Comparison of ENCODE assay signal across 30 mouse cellular contexts in the genomic region with DNA sequence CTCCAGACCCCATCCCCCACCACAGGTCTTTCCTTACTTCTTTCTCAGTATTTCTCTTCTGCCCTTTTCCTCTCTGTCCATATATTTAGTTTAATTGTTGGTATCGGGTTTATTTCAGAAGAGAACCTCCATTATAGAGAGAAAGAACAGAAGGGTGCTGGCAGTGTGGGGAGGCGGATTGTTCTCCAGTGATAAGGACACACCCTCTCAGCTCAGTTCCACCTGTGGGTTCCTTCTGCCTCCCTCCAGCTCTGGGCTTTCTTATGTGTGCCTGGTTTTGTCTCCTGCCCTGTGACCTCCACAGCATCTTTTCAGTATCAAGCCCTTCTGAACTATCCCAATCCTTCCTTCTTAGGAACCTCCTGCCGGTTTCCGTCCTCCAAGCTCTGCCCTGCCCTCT. TPM values are rescaled to one million over a fixed set of nuclear protein-coding genes. Genes with fewer than 3 reads are reported as not detected.
DNase-seq lines count a peak whose midpoint lies in the region; ATAC-seq and TF ChIP-seq lines count a peak whose summit lies in the region.
"Had no signal": no experiment of that assay in that cellular context is flagged by ENCODE, and none has a peak within 500 bp of the region (broad histone marks: within the 10 kb centered on the region; RNA-seq: fewer than 3 reads in every experiment).

No protein-coding gene starts in this region.

- no peaks in the 10 kb centered on the region for H3K9me3 ChIP-seq in forebrain, embryonic 12.5 days
- no peaks in the 10 kb centered on the region for H3K9me3 ChIP-seq in forebrain, embryonic 15.5 days
- H3K9me3 ChIP-seq in hindbrain, embryonic 11.5 days (ENCODE audit: control insufficient read depth, low read length): no peaks in the 10 kb centered on the region
- no peaks in the 10 kb centered on the region for H3K9me3 ChIP-seq in hindbrain, postnatal 0 days (ENCODE audit: low read length)
- no peaks in the 10 kb centered on the region for H3K9me3 ChIP-seq in neural tube, embryonic 15.5 days (replicated peaks)
- H3K9me3 ChIP-seq: embryonic facial prominence, embryonic 13.5 days; heart, embryonic 10.5 days; liver, embryonic 13.5 days; midbrain, embryonic 15.5 days had no signal

- H3K4me1 ChIP-seq in forebrain, embryonic 12.5 days: peaks cover 19% of the 10 kb centered on the region
- H3K4me1 ChIP-seq in forebrain, embryonic 15.5 days: peaks cover 14% of the 10 kb centered on the region
- peaks cover 6% of the 10 kb centered on the region; the same call in 1 of the 2 replicates for H3K4me1 ChIP-seq in hindbrain, embryonic 11.5 days (replicated peaks; ENCODE audit: control insufficient read depth, insufficient read depth, low read length)
- peaks cover 10% of the 10 kb centered on the region; the same call in 1 of the 2 replicates for H3K4me1 ChIP-seq in hindbrain, postnatal 0 days (ENCODE audit: insufficient read depth, low read length)
- H3K4me1 ChIP-seq in neural tube, embryonic 15.5 days: peaks cover 29% of the 10 kb centered on the region

- H3K4me2 ChIP-seq in forebrain, embryonic 12.5 days: no peak overlapping the region
- no peak overlapping the region for H3K4me2 ChIP-seq in forebrain, embryonic 15.5 days (replicated peaks)
- H3K4me2 ChIP-seq in hindbrain, embryonic 11.5 days (replicated peaks; ENCODE audit: low read depth, low read length): peak overlapping the region; percentile 84
- 0 out of 2 replicates have a peak overlapping the region, but pooled peaks have one; percentile 2 for H3K4me2 ChIP-seq in hindbrain, postnatal 0 days (ENCODE audit: low read depth, low read length)
- H3K4me2 ChIP-seq in neural tube, embryonic 15.5 days: peak overlapping the region; percentile 96
- H3K4me2 ChIP-seq: embryonic facial prominence, embryonic 13.5 days; liver, embryonic 13.5 days; midbrain, embryonic 15.5 days had no signal

- no peak overlapping the region for H3K9ac ChIP-seq in forebrain, embryonic 12.5 days
- H3K9ac ChIP-seq in forebrain, embryonic 15.5 days (replicated peaks): no peak overlapping the region
- H3K9ac ChIP-seq in hindbrain, embryonic 11.5 days (ENCODE audit: low read depth, low read length): no peak overlapping the region
- no peak overlapping the region for H3K9ac ChIP-seq in hindbrain, postnatal 0 days (replicated peaks; ENCODE audit: low read length)
- no peak overlapping the region for H3K9ac ChIP-seq in neural tube, embryonic 15.5 days (replicated peaks)
- H3K9ac ChIP-seq: embryonic facial prominence, embryonic 13.5 days; liver, embryonic 13.5 days; midbrain, embryonic 15.5 days had no signal

- no peak for ATAC-seq in forebrain, embryonic 12.5 days (ENCODE audit: low FRiP score)
- no peak for ATAC-seq in forebrain, embryonic 15.5 days (replicated peaks)
- ATAC-seq in hindbrain, embryonic 11.5 days (ENCODE audit: low FRiP score): no peak
- ATAC-seq in hindbrain, postnatal 0 days: no peak
- ATAC-seq in neural tube, embryonic 15.5 days (ENCODE audit: low FRiP score): no peak
- ATAC-seq: forebrain, embryonic 14.5 days; intestine, embryonic 16.5 days; midbrain, embryonic 15.5 days had no signal

- WGBS in forebrain, embryonic 12.5 days: 16% methylated on average over 4 of the region's 4 CpGs
- WGBS in forebrain, embryonic 15.5 days: 14% methylated on average over 4 of the region's 4 CpGs
- 15% methylated on average over 4 of the region's 4 CpGs for WGBS in hindbrain, embryonic 11.5 days
- WGBS in hindbrain, postnatal 0 days: 16% methylated on average over 4 of the region's 4 CpGs
- WGBS in neural tube, embryonic 15.5 days: 22% methylated on average over 4 of the region's 4 CpGs

- H3K27ac ChIP-seq in forebrain, embryonic 12.5 days: no peak overlapping the region
- H3K27ac ChIP-seq in forebrain, embryonic 15.5 days (replicated peaks): no peak overlapping the region
- no peak overlapping the region for H3K27ac ChIP-seq in hindbrain, embryonic 11.5 days (ENCODE audit: low read depth, low read length)
- no peak overlapping the region for H3K27ac ChIP-seq in hindbrain, postnatal 0 days
- H3K27ac ChIP-seq in neural tube, embryonic 15.5 days (replicated peaks): no peak overlapping the region
- H3K27ac ChIP-seq: embryonic facial prominence, embryonic 13.5 days; heart, embryonic 10.5 days; left cerebral cortex, adult 2 months; liver, embryonic 13.5 days; midbrain, embryonic 15.5 days had no signal

- DNase-seq in hindbrain, embryonic 11.5 days (ENCODE audit: low spot score): peak; percentile 31
- no peak for DNase-seq in hindbrain, postnatal 0 days (ENCODE audit: low spot score)
- no peak for DNase-seq in layer of hippocampus, adult 8-10 months (ENCODE audit: low spot score in 2 of 2)
- DNase-seq in embryo, embryonic 9.5 days (ENCODE audit: extremely low spot score): no peak
- DNase-seq: adrenal gland, postnatal 10 days; cerebellum, adult 8-10 months; gastrocnemius, postnatal 10 days; kidney, adult 9 months; kidney, postnatal 36 days; liver, embryonic 13.5 days; lung, adult 2 months; lung, postnatal 14 days; retina, postnatal 1 day; thymus, postnatal 25 days had no signal

- no peak for TF ChIP-seq CTCF in hindbrain, postnatal 0 days (IDR thresholded peaks at IDR 0.05; ENCODE audit: low read depth)

- peaks cover 87% of the 10 kb centered on the region for H3K27me3 ChIP-seq in forebrain, embryonic 12.5 days
- H3K27me3 ChIP-seq in forebrain, embryonic 15.5 days: peaks cover 77% of the 10 kb centered on the region
- H3K27me3 ChIP-seq in hindbrain, embryonic 11.5 days (ENCODE audit: control insufficient read depth, insufficient read depth, low read length): peaks cover 49% of the 10 kb centered on the region
- H3K27me3 ChIP-seq in hindbrain, postnatal 0 days (ENCODE audit: insufficient read depth, low read length): peaks cover 34% of the 10 kb centered on the region
- peaks cover 58% of the 10 kb centered on the region for H3K27me3 ChIP-seq in neural tube, embryonic 15.5 days (replicated peaks)

- 0 out of 2 replicates have a peak overlapping the region, but pooled peaks have one; percentile 10 for H3K4me3 ChIP-seq in forebrain, embryonic 12.5 days (replicated peaks)
- no peak overlapping the region for H3K4me3 ChIP-seq in forebrain, embryonic 15.5 days
- H3K4me3 ChIP-seq in hindbrain, embryonic 11.5 days (ENCODE audit: low read depth, low read length): peak overlapping the region; percentile 47
- H3K4me3 ChIP-seq in hindbrain, postnatal 0 days (ENCODE audit: low read length): 0 out of 2 replicates have a peak overlapping the region, but pooled peaks have one; percentile 46
- H3K4me3 ChIP-seq in neural tube, embryonic 15.5 days (replicated peaks): peak overlapping the region; percentile 53
- H3K4me3 ChIP-seq: embryonic facial prominence, embryonic 13.5 days; erythroblast, embryonic 14.5 days; heart, embryonic 10.5 days; left cerebral cortex, adult 2 months; liver, embryonic 13.5 days; midbrain, embryonic 15.5 days had no signal

- H3K36me3 ChIP-seq in forebrain, embryonic 12.5 days (replicated peaks): no peaks in the 10 kb centered on the region
- H3K36me3 ChIP-seq in forebrain, embryonic 15.5 days: no peaks in the 10 kb centered on the region
- no peaks in the 10 kb centered on the region for H3K36me3 ChIP-seq in hindbrain, embryonic 11.5 days (ENCODE audit: control insufficient read depth, insufficient read depth, low read length)
- H3K36me3 ChIP-seq in hindbrain, postnatal 0 days (ENCODE audit: insufficient read depth, low read length): no peaks in the 10 kb centered on the region
- no peaks in the 10 kb centered on the region for H3K36me3 ChIP-seq in neural tube, embryonic 15.5 days
- H3K36me3 ChIP-seq: embryonic facial prominence, embryonic 13.5 days; heart, embryonic 10.5 days; liver, embryonic 13.5 days; midbrain, embryonic 15.5 days had no signal

RNA-seq across cellular contexts. Expression of a gene that starts 2.5 kb away (rescaled TPM):
- polyA plus RNA-seq in forebrain, embryonic 12.5 days (2016; fragmentation: Nextera tagmentation; extraction: Ambion mirVana): 1.1 and 1.2 TPM in 2 replicates
- 1.2 and 2.3 TPM in 2 replicates for polyA plus RNA-seq in forebrain, embryonic 15.5 days (2015; fragmentation: Nextera tagmentation; extraction: Ambion mirVana)
- 1.0 and 1.9 TPM in 2 replicates for polyA plus RNA-seq in hindbrain, embryonic 11.5 days (2014; fragmentation: Nextera tagmentation; extraction: Ambion mirVana)
- total RNA-seq in hindbrain, postnatal 0 days (2014; rRNA removed): 6.5 and 11.3 TPM in 2 replicates
- 4.1 and 4.4 TPM in 2 replicates for polyA plus RNA-seq in hindbrain, postnatal 0 days (2015; fragmentation: Nextera tagmentation; extraction: Ambion mirVana)
- 5.9 and 13.7 TPM in 2 replicates for polyA plus RNA-seq in neural tube, embryonic 15.5 days (2015; fragmentation: Nextera tagmentation; extraction: Ambion mirVana)
- not detected for total RNA-seq in layer of hippocampus, adult 8-10 months (2022)
- total RNA-seq: gastrocnemius, postnatal 10 days; granulocyte monocyte progenitor cell, adult 5-6 weeks; hematopoietic stem cell, adult 5-6 weeks; megakaryocyte, adult 5-6 weeks had no signal
- polyA plus RNA-seq: erythroblast, embryonic 14.5 days; heart, embryonic 10.5 days; heart, embryonic 16.5 days; spleen, adult 2 months; stomach, embryonic 14.5 days had no signal

RNA-seq across cellular contexts. Expression of a gene that starts 16.3 kb away (rescaled TPM):
- 0.10 TPM in 1 of 2 replicates, not detected in the other for polyA plus RNA-seq in forebrain, embryonic 12.5 days (2016; fragmentation: Nextera tagmentation; extraction: Ambion mirVana)
- polyA plus RNA-seq in forebrain, embryonic 15.5 days (2015; fragmentation: Nextera tagmentation; extraction: Ambion mirVana): 0.11 and 0.42 TPM in 2 replicates
- 0.20 and 0.33 TPM in 2 replicates for polyA plus RNA-seq in hindbrain, embryonic 11.5 days (2014; fragmentation: Nextera tagmentation; extraction: Ambion mirVana)
- 0.10 TPM in 1 of 2 replicates, not detected in the other for total RNA-seq in hindbrain, postnatal 0 days (2014; rRNA removed)
- polyA plus RNA-seq in hindbrain, postnatal 0 days (2015; fragmentation: Nextera tagmentation; extraction: Ambion mirVana): 0.16 and 0.21 TPM in 2 replicates
- polyA plus RNA-seq in neural tube, embryonic 15.5 days (2015; fragmentation: Nextera tagmentation; extraction: Ambion mirVana): 0.40 and 0.87 TPM in 2 replicates
- total RNA-seq in layer of hippocampus, adult 8-10 months (2022): 1 to 10 TPM in 2 of 4 experiments, under 1 TPM in 2; 0.19 to 5.8 (median 3.0) TPM
- total RNA-seq: granulocyte monocyte progenitor cell, adult 5-6 weeks; hematopoietic stem cell, adult 5-6 weeks; left cerebral cortex, adult 2 months; megakaryocyte, adult 5-6 weeks had no signal
- polyA plus RNA-seq: erythroblast, embryonic 14.5 days had no signal

RNA-seq across cellular contexts. Expression of a gene that starts 32.1 kb away (rescaled TPM):
- 0.24 and 0.37 TPM in 2 replicates for polyA plus RNA-seq in forebrain, embryonic 12.5 days (2016; fragmentation: Nextera tagmentation; extraction: Ambion mirVana)
- polyA plus RNA-seq in forebrain, embryonic 15.5 days (2015; fragmentation: Nextera tagmentation; extraction: Ambion mirVana): 0.42 and 0.56 TPM in 2 replicates
- 0.14 TPM in 1 of 2 replicates, not detected in the other for polyA plus RNA-seq in hindbrain, embryonic 11.5 days (2014; fragmentation: Nextera tagmentation; extraction: Ambion mirVana)
- not detected in 2 replicates for total RNA-seq in hindbrain, postnatal 0 days (2014; rRNA removed)
- 0.09 and 0.16 TPM in 2 replicates for polyA plus RNA-seq in hindbrain, postnatal 0 days (2015; fragmentation: Nextera tagmentation; extraction: Ambion mirVana)
- polyA plus RNA-seq in neural tube, embryonic 15.5 days (2015; fragmentation: Nextera tagmentation; extraction: Ambion mirVana): 0.24 and 0.26 TPM in 2 replicates
- total RNA-seq in layer of hippocampus, adult 8-10 months (2022): under 1 TPM in 1 of 4 experiments, not detected in 3; 0.36 TPM
- total RNA-seq: adrenal gland, postnatal 10 days; gastrocnemius, postnatal 10 days; granulocyte monocyte progenitor cell, adult 5-6 weeks; hematopoietic stem cell, adult 5-6 weeks; megakaryocyte, adult 5-6 weeks had no signal
- polyA plus RNA-seq: erythroblast, embryonic 14.5 days; heart, embryonic 16.5 days; intestine, embryonic 16.5 days; liver, embryonic 13.5 days; lung, adult 2 months; midbrain, embryonic 15.5 days; spleen, adult 2 months had no signal

RNA-seq across cellular contexts. Expression of a gene that starts 52.7 kb away (rescaled TPM):
- polyA plus RNA-seq in forebrain, embryonic 12.5 days (2016; fragmentation: Nextera tagmentation; extraction: Ambion mirVana): 141 and 142 TPM in 2 replicates
- polyA plus RNA-seq in forebrain, embryonic 15.5 days (2015; fragmentation: Nextera tagmentation; extraction: Ambion mirVana): 101 and 106 TPM in 2 replicates
- polyA plus RNA-seq in hindbrain, embryonic 11.5 days (2014; fragmentation: Nextera tagmentation; extraction: Ambion mirVana): 121 and 136 TPM in 2 replicates
- 60.6 and 65.6 TPM in 2 replicates for total RNA-seq in hindbrain, postnatal 0 days (2014; rRNA removed)
- 65.4 and 66.5 TPM in 2 replicates for polyA plus RNA-seq in hindbrain, postnatal 0 days (2015; fragmentation: Nextera tagmentation; extraction: Ambion mirVana)
- polyA plus RNA-seq in neural tube, embryonic 15.5 days (2015; fragmentation: Nextera tagmentation; extraction: Ambion mirVana): 82.8 and 93.1 TPM in 2 replicates
- 10 to 100 TPM; 75.3 to 86.0 (median 78.3) TPM for total RNA-seq in layer of hippocampus, adult 8-10 months (2022)

Comparison
In these comparisons a context has a peak if more than half of its experiments do, and no peak if none do; other contexts are left out.
1. H3K4me2 ChIP-seq: peak in hindbrain, embryonic 11.5 days (single experiment), hindbrain, postnatal 0 days (single experiment) and neural tube, embryonic 15.5 days (single experiment); none in forebrain, embryonic 12.5 days (single experiment) and forebrain, embryonic 15.5 days (single experiment).